Mouse (Mus musculus) forebrain, embryonic 16.5 days (tissue): ENCODE measurements around the gene Hs3st3b1. TPM values are rescaled to one million over a fixed set of nuclear protein-coding genes. Genes with fewer than 3 reads are reported as not detected.

ENCODE experiments used
- ATAC-seq: fragments of 200-750 bp; cut with Nextera tagmentation; 2 replicates; pipeline ENCODE4 v1.8.0; 2017; ENCODE audit warnings: mild to moderate bottlenecking, moderate library complexity
- H3K27ac ChIP-seq: fragments of 300-500 bp; sonication (generic); 2 replicates; pipeline ENCODE4 v1.5.1; 2014; ENCODE audit warnings: low read length, control low read depth
- H3K27me3 ChIP-seq: fragments of 300-500 bp; sonication (generic); replicated peaks from 2 replicates; pipeline ENCODE4 v1.6.1; 2014; ENCODE audit warnings: low read length; ENCODE audit not compliant: control insufficient read depth, insufficient read depth
- H3K36me3 ChIP-seq: fragments of 300-500 bp; sonication (generic); 2 replicates; pipeline ENCODE4 v1.6.1; 2014; ENCODE audit not compliant: control insufficient read depth, insufficient read depth
- H3K4me1 ChIP-seq: fragments of 300-500 bp; sonication (generic); replicated peaks from 2 replicates; pipeline ENCODE4 v1.6.1; 2014; ENCODE audit warnings: low read length; ENCODE audit not compliant: control insufficient read depth, insufficient read depth
- H3K4me2 ChIP-seq: fragments of 300-500 bp; sonication (generic); 2 replicates; pipeline ENCODE4 v1.6.1; 2014; ENCODE audit warnings: mild to moderate bottlenecking, low read length, control low read depth
- H3K4me3 ChIP-seq: fragments of 300-500 bp; sonication (generic); replicated peaks from 2 replicates; pipeline ENCODE4 v1.5.1; 2014; ENCODE audit warnings: mild to moderate bottlenecking, low read length, control low read depth
- H3K9ac ChIP-seq: fragments of 300-500 bp; sonication (generic); replicated peaks from 2 replicates; pipeline ENCODE4 v1.6.1; 2014; ENCODE audit warnings: low read depth, low read length, control low read depth
- H3K9me3 ChIP-seq: fragments of 300-500 bp; sonication (generic); 2 replicates; pipeline ENCODE4 v1.6.1; 2016; ENCODE audit warnings: low read length; ENCODE audit not compliant: control insufficient read depth
- WGBS: fragments of 180-500 bp; shearing (Covaris S2); extraction: QIAGEN DNeasy Blood & Tissue Kit; methylation state at CpG from one replicate; pipeline ENCODE4 v1.1.7; 2014; 5-methylcytosine and 5-hydroxymethylcytosine counted together
- polyA plus RNA-seq: library from polyadenylated mRNA; unstranded; fragments of >200 nt; fragmentation: Nextera tagmentation; extraction: Ambion mirVana; gene quantifications from 2 replicates; pipeline ENCODE4 v1.2.1, GENCODE M21; 2015

The Hs3st3b1 gene
- polyA plus RNA-seq, 1 experiment from 2014 or later: 3.9 TPM

GRCm38 (mm10) chr11:63917561-63917960 lies 4.5 kb downstream of the Hs3st3b1 start:
- Histone ChIP-seq H3K27me3 (peaks cover 55% of the 10 kb centered on the region), H3K4me3 (no peak overlapping the region)
- 17% methylated on average over 6 of the region's 6 CpGs for WGBS

GRCm38 (mm10) chr11:63914388-63914787 lies 7.7 kb downstream of the Hs3st3b1 start:
- H3K9ac ChIP-seq: no peak overlapping the region
- H3K4me1 ChIP-seq: peaks cover 14% of the 10 kb centered on the region
- H3K4me3 ChIP-seq: peak overlapping the region; percentile 41
- ATAC-seq: peak; percentile 97
- peak overlapping the region; percentile 61 for H3K4me2 ChIP-seq
- no peak overlapping the region for H3K27ac ChIP-seq
- peaks cover 40% of the 10 kb centered on the region for H3K27me3 ChIP-seq
- whole genome bisulfite sequencing: 1% methylated on average over 20 of the region's 20 CpGs
- no peaks in the 10 kb centered on the region for H3K36me3 ChIP-seq
- H3K9me3 ChIP-seq: no peaks in the 10 kb centered on the region

More at GRCm38 (mm10) chr11:63917561-63917960, 4.5 kb downstream of the Hs3st3b1 start:
- Histone ChIP-seq H3K4me1 (peaks cover 41% of the 10 kb centered on the region), H3K36me3 (no peaks in the 10 kb centered on the region), H3K9me3 (no peaks in the 10 kb centered on the region), H3K4me2 (no peak overlapping the region), H3K27ac (no peak overlapping the region), H3K9ac (no peak overlapping the region)
- ATAC-seq: no peak

- 24% methylated on average over 4 of the region's 4 CpGs for WGBS
- H3K27me3 ChIP-seq: peaks cover 40% of the 10 kb centered on the region
- no peak overlapping the region for H3K27ac ChIP-seq
- peaks cover 9% of the 10 kb centered on the region; the same call in 1 of the 2 replicates for H3K4me1 ChIP-seq
- no peak overlapping the region for H3K9ac ChIP-seq
- ATAC-seq: peak; percentile 46
- H3K9me3 ChIP-seq: no peaks in the 10 kb centered on the region
- H3K4me2 ChIP-seq: peak overlapping the region; percentile 61
- H3K36me3 ChIP-seq: no peaks in the 10 kb centered on the region
- H3K4me3 ChIP-seq: peak overlapping the region; percentile 41
These were observed 8.2 kb downstream of the Hs3st3b1 start for GRCm38 (mm10) chr11:63913936-63914335.

- ATAC-seq: no peak
- Histone ChIP-seq H3K4me1 (peaks cover 9% of the 10 kb centered on the region; the same call in 1 of the 2 replicates), H3K27me3 (peaks cover 20% of the 10 kb centered on the region), H3K36me3 (no peaks in the 10 kb centered on the region), H3K9me3 (no peaks in the 10 kb centered on the region), H3K9ac (no peak overlapping the region), H3K4me3 (no peak overlapping the region), H3K4me2 (no peak overlapping the region), H3K27ac (no peak overlapping the region)
- 62% methylated on average over 5 of the region's 5 CpGs for WGBS
These were observed 11.1 kb downstream of the Hs3st3b1 start for GRCm38 (mm10) chr11:63911001-63911400.

GRCm38 (mm10) chr11:63909961-63910360 lies 12.1 kb downstream of the Hs3st3b1 start:
- Histone ChIP-seq H3K27ac (no peak overlapping the region), H3K36me3 (no peaks in the 10 kb centered on the region), H3K4me2 (no peak overlapping the region), H3K9ac (no peak overlapping the region), H3K27me3 (peaks cover 11% of the 10 kb centered on the region; the same call in 1 of the 2 replicates), H3K9me3 (no peaks in the 10 kb centered on the region), H3K4me1 (peaks cover 9% of the 10 kb centered on the region; the same call in 1 of the 2 replicates), H3K4me3 (no peak overlapping the region)
- no peak for ATAC-seq
- WGBS: 94% methylated on average over 4 of the region's 4 CpGs

- no peak for ATAC-seq
- H3K36me3 ChIP-seq: no peaks in the 10 kb centered on the region
- no peaks in the 10 kb centered on the region for H3K9me3 ChIP-seq
- H3K9ac ChIP-seq: no peak overlapping the region
- H3K4me3 ChIP-seq: no peak overlapping the region
- no peak overlapping the region for H3K27ac ChIP-seq
- WGBS: 93% methylated on average over 4 of the region's 4 CpGs
- H3K4me2 ChIP-seq: no peak overlapping the region
- no peaks in the 10 kb centered on the region for H3K4me1 ChIP-seq
- H3K27me3 ChIP-seq: 0 out of 2 replicates have a peak, but pooled peaks cover 6% of the 10 kb centered on the region
These were observed 13.6 kb downstream of the Hs3st3b1 start for GRCm38 (mm10) chr11:63908500-63908899.

- H3K4me2 ChIP-seq: no peak overlapping the region
- no peak overlapping the region for H3K4me3 ChIP-seq
- H3K9ac ChIP-seq: no peak overlapping the region
- no peaks in the 10 kb centered on the region for H3K9me3 ChIP-seq
- H3K27me3 ChIP-seq: no peaks in the 10 kb centered on the region
- WGBS: 63% methylated on average over 9 of the region's 9 CpGs
- ATAC-seq: no peak
- no peaks in the 10 kb centered on the region for H3K36me3 ChIP-seq
- no peaks in the 10 kb centered on the region for H3K4me1 ChIP-seq
- no peak overlapping the region for H3K27ac ChIP-seq
These were observed 15.3 kb downstream of the Hs3st3b1 start for GRCm38 (mm10) chr11:63906552-63907353.

- Histone ChIP-seq H3K27ac (no peak overlapping the region), H3K9ac (no peak overlapping the region), H3K36me3 (no peaks in the 10 kb centered on the region), H3K4me1 (no peaks in the 10 kb centered on the region), H3K4me2 (no peak overlapping the region), H3K4me3 (no peak overlapping the region), H3K27me3 (no peaks in the 10 kb centered on the region), H3K9me3 (no peaks in the 10 kb centered on the region)
- ATAC-seq: no peak
- 29% methylated on average over 4 of the region's 4 CpGs for WGBS
These were observed 17.3 kb downstream of the Hs3st3b1 start for GRCm38 (mm10) chr11:63904787-63905186.

- H3K4me2 ChIP-seq: no peak overlapping the region
- no peaks in the 10 kb centered on the region for H3K27me3 ChIP-seq
- no peak overlapping the region for H3K4me3 ChIP-seq
- peak; percentile 80 for ATAC-seq
- H3K9ac ChIP-seq: no peak overlapping the region
- no peaks in the 10 kb centered on the region for H3K4me1 ChIP-seq
- WGBS: 3% methylated on average over 9 of the region's 9 CpGs
- no peaks in the 10 kb centered on the region for H3K9me3 ChIP-seq
- H3K36me3 ChIP-seq: no peaks in the 10 kb centered on the region
- no peak overlapping the region for H3K27ac ChIP-seq
These were observed 23.5 kb downstream of the Hs3st3b1 start for GRCm38 (mm10) chr11:63898509-63899168.
